Mouse (Mus musculus) heart, adult 8-10 months (tissue): Measurements from ENCODE around the gene Fkbp3. TPM values are rescaled to one million over a fixed set of nuclear protein-coding genes. Genes with fewer than 3 reads are reported as not detected.
"Not testable (repeated sequence)": the region's sequence is repeated elsewhere in the genome, so short reads cannot be mapped to it uniquely, and the experiment has no call there.

Experiments
- DNase-seq: peaks from one replicate; pipeline ENCODE4 v3.0.0; 2022; ENCODE audit warnings: low spot score
- total RNA-seq, 4 experiments: library from RNA; stranded (reverse); gene quantifications; 2 replicates each; pipeline ENCODE4 v1.2.4; 2022

Fkbp3 gene
- total RNA-seq = 100 to 1,000 TPM; 246 to 282 (median 260) TPM

- DNase-seq = peak; percentile 96
Measured at GRCm38 (mm10) chr12:65073611-65074178, at the start of gene Fkbp3. Gene Fkbp3, minus strand, starts transcription at chr12:65074007.

GRCm38 (mm10) chr12:65119451-65119850, 45.6 kb upstream of the Fkbp3 start:
- DNase-seq = no peak

- no peak for DNase-seq
Measured at GRCm38 (mm10) chr12:65118968-65119367, 45.2 kb upstream of the Fkbp3 start.

GRCm38 (mm10) chr12:65114978-65115377, 41.2 kb upstream of the Fkbp3 start:
- not testable (repeated sequence) for DNase-seq

GRCm38 (mm10) chr12:65113925-65114324, 40.1 kb upstream of the Fkbp3 start:
- DNase-seq = no peak

- DNase-seq = no peak
Measured at GRCm38 (mm10) chr12:65112811-65113210, 39.0 kb upstream of the Fkbp3 start.

- no peak for DNase-seq
Measured at GRCm38 (mm10) chr12:65111503-65111902, 37.7 kb upstream of the Fkbp3 start.

GRCm38 (mm10) chr12:65108746-65109145, 34.9 kb upstream of the Fkbp3 start:
- no peak for DNase-seq

- no peak for DNase-seq
Measured at GRCm38 (mm10) chr12:65076906-65077305, 3.1 kb upstream of the Fkbp3 start.

- no peak for DNase-seq
Measured at GRCm38 (mm10) chr12:65075733-65076310, 2.0 kb upstream of the Fkbp3 start.

GRCm38 (mm10) chr12:65075085-65075732, 1.4 kb upstream of the Fkbp3 start, which contains the start of gene Fancm:
Gene Fancm, plus strand, starts transcription at chr12:65075603.
- peak; percentile 92 for DNase-seq

GRCm38 (mm10) chr12:65074651-65075050, 844 bp upstream of the Fkbp3 start:
- no peak for DNase-seq

- DNase-seq = no peak
Measured at GRCm38 (mm10) chr12:65072911-65073610, 746 bp downstream of the Fkbp3 start.

GRCm38 (mm10) chr12:65068409-65068808, 5.4 kb downstream of the Fkbp3 start:
- DNase-seq = peak; percentile 63

GRCm38 (mm10) chr12:65066234-65066633, 7.6 kb downstream of the Fkbp3 start:
- DNase-seq = no peak

GRCm38 (mm10) chr12:65065241-65065640, 8.6 kb downstream of the Fkbp3 start:
- DNase-seq = no peak

GRCm38 (mm10) chr12:65061082-65061481, 12.7 kb downstream of the Fkbp3 start:
- DNase-seq = no peak

GRCm38 (mm10) chr12:65058203-65058602, 15.6 kb downstream of the Fkbp3 start:
- no peak for DNase-seq

- no peak for DNase-seq
Measured at GRCm38 (mm10) chr12:65048799-65049198, 25.0 kb downstream of the Fkbp3 start.

GRCm38 (mm10) chr12:65037546-65037937, 36.3 kb downstream of the Fkbp3 start:
- DNase-seq = no peak

- no peak for DNase-seq
Measured at GRCm38 (mm10) chr12:65036892-65037545, 36.8 kb downstream of the Fkbp3 start.
